Mouse (Mus musculus): ENCODE data around the gene Cln5.

DNA sequence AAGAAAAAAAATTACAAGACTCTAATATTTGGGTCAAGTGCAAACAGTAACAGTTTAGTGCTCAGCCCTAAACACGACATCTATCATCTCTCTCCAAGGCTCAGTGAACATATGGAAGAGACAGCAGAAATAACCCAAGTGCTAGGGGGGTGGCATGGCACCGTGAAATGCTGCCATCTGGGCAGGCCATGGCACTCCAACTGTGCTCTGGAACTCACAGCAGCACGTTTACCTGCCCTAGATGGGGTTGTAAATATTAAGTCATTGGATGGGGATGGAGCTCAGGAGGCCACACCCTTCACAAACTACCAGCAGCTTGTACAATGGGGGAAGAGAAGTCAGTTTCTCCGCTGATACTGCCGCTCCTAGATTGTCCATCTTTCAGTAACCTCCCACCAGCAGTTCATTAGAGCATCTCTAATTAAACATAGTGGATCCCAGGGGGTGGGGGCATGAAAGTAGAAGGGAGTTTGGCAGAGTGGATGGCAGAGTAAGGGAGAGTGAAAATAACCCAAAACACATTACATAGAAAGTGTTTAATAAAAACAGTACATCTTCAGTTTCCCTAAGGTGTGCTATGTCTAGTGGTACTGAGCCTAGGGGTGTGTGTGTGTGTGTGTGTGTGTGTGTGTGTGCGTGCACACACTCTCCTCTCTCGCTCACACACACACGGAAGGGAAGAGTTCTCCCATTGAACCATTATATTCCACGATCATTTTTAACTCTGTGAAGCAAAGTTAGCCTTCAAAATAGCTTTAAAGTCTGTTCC is 9.4 kb downstream of the Cln5 start:
- TF ChIP-seq EP300 (IDR thresholded peaks at IDR 0.05; ENCODE audit: low read depth) (no peak), CTCF (IDR thresholded peaks at IDR 0.05; ENCODE audit: low read depth) (no peak)

Data from heart, postnatal 0 days (tissue).